Mouse (Mus musculus) intestine, embryonic 14.5 days (tissue): Measurements from ENCODE around the gene Klrb1a. TPM values are rescaled to one million over a fixed set of nuclear protein-coding genes. Genes with fewer than 3 reads are reported as not detected.

ENCODE experiments used
- polyA plus RNA-seq: library from polyadenylated mRNA; unstranded; fragments of >200 nt; fragmentation: Nextera tagmentation; extraction: Ambion mirVana; gene quantifications from 2 replicates; pipeline ENCODE4 v1.2.1, GENCODE M21; 2014

The Klrb1a gene
- polyA plus RNA-seq, 1 experiment from 2014 or later, result not detected

Other genes with a start within 250 kb of the Klrb1a start
- gene Tex52, start 248.1 kb downstream of the Klrb1a start, polyA plus RNA-seq, result 0.43 TPM in 1 of 2 replicates, not detected in the other
- not detected in 2 replicates for gene Gm44596, start 248.0 kb downstream of the Klrb1a start, polyA plus RNA-seq
- gene Nrip2, start 224.2 kb downstream of the Klrb1a start, polyA plus RNA-seq, result 6.1 and 6.6 TPM in 2 replicates
- gene Itfg2, start 198.6 kb downstream of the Klrb1a start, polyA plus RNA-seq, result 29.6 and 35.9 TPM in 2 replicates
- gene Fkbp4, start 184.9 kb downstream of the Klrb1a start, polyA plus RNA-seq, result 489 and 529 TPM in 2 replicates
- 0.05 TPM in 1 of 2 replicates, not detected in the other for gene Pzp, start 96.8 kb downstream of the Klrb1a start, polyA plus RNA-seq
- 2.5 and 3.5 TPM in 2 replicates for gene A2ml1, start 41.9 kb downstream of the Klrb1a start, polyA plus RNA-seq
- 0.60 and 0.73 TPM in 2 replicates for gene Clec2h, start 38.9 kb upstream of the Klrb1a start, polyA plus RNA-seq
- gene Klrb1, start 99.5 kb upstream of the Klrb1a start, polyA plus RNA-seq, result not detected in 2 replicates
- 0.20 and 0.26 TPM in 2 replicates for gene Klrb1c, start 165.7 kb upstream of the Klrb1a start, polyA plus RNA-seq
- gene Gm44511, start 202.8 kb upstream of the Klrb1a start, polyA plus RNA-seq, result 0.62 TPM in 1 of 2 replicates, not detected in the other
- gene Klrb1b, start 202.8 kb upstream of the Klrb1a start, polyA plus RNA-seq, result 0.19 and 0.67 TPM in 2 replicates